Mouse (Mus musculus): ENCODE data around the gene Gjc3. TPM values are rescaled to one million over a fixed set of nuclear protein-coding genes. Genes with fewer than 3 reads are reported as not detected.

Gjc3 gene
- total RNA-seq (2021) = 10 to 100 TPM; 17.1 to 17.6 TPM
- long read RNA-seq, experiment 1, full-length matches to known transcripts = 22 of 23 reads
- long read RNA-seq, experiment 1, partial matches to known transcripts = 0 of 23 reads
- long read RNA-seq, experiment 1, other reads (novel, unspliced or antisense) = 1 of 23 reads
- long read RNA-seq, experiment 2, full-length matches to known transcripts = 11 of 15 reads
- long read RNA-seq, experiment 2, partial matches to known transcripts = 0 of 15 reads
- long read RNA-seq, experiment 2, other reads (novel, unspliced or antisense) = 4 of 15 reads

DNA sequence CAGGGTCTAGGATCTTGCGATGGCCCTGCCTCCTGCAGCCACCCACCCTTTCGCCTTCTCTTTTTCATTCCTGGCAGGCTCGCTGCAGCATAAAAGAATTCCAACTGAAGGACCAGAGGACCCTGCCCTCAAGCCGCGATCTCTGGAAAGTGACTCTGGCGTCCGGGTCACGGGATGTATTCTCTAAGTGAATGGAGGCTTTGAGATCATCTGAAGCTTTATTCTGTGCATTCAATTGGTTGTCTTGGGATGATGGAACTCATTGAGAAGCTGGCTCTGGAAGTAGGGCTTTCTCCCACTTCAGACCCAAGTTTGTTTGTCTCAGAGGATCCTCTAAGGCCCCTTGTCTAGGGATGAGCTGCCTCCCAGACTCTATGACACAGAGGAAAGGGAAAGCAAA, at the start of gene Gjc3:
TSS of gene Gjc3 (minus strand) at position 154 of the 400 bp plus-strand sequence.
- peak within 1 kb of the TSS; percentile 25 for H3K4me3 ChIP-seq
- intact Hi-C loops (cut with DNase I) = no loop called here
- no peak for TF ChIP-seq CTCF (IDR thresholded peaks at IDR 0.05)
- no peak for DNase-seq (ENCODE audit: extremely low spot score in 1 of 2, low spot score in 2 of 2)
- peak within 1 kb of the TSS; percentile 55 for H3K27ac ChIP-seq

DNA sequence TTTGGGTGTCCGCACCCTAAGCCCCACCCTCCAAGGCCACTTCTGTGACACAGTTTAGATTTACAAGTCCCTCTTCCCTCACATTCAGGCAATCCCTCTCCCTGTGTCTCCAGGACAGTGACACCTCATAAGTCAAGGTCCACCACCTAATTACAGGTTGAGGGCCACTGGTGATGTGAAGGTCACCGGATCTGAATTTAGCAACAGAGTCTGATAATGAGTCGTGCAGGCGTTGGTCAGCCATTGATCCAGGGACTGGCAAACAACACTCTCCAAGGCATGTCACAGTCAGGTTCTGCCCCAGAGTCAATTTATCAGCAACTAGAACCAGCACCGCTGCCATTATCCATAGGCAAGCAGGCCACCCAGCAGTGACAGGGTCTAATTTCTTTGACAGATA, 49.5 kb upstream of the Gjc3 start:
- intact Hi-C loops (cut with DNase I) = no loop called here
- no peak overlapping the region for H3K4me3 ChIP-seq
- DNase-seq (ENCODE audit: extremely low spot score in 1 of 2, low spot score in 2 of 2) = no peak
- TF ChIP-seq CTCF (IDR thresholded peaks at IDR 0.05) = no peak
- H3K27ac ChIP-seq = no peak overlapping the region

DNA sequence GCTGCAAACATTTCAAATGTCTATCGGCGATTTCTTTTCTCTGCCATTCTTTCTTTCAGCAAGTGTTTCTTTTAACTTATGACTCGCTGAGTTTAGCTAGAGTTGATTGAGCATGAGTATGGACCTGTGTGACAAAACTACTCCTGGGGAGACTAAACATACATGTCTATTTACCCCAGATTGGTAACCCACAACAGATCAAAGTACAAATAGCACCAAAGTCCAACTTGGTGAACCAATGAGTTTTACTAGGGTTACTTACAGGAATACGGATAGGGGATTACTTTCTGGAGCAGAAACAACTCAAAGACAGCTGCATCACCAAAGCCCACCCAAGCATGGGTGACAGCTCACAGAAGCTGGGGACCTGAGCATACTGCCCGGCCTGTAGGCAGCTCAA, 46.5 kb upstream of the Gjc3 start:
- no peak overlapping the region for H3K27ac ChIP-seq
- no peak for TF ChIP-seq CTCF (IDR thresholded peaks at IDR 0.05)

DNA sequence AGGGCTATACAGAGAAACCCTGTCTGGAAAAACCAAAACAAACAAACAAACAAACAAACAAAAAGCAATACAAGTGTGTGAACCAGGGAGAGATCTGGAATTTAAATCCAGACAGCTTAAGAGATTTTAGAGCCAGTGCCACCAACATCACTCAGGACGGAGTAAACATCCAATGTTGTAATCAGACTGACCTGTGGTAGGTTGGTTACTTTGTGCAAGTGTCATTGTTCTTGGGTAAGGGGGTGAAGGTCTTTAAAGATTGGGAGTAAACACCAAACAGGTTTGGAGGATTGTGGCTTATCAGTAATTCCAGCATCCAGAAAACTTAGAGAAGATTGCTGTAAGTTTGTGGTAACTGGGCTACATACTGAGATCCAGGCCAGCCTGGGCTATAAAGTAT, 23.5 kb upstream of the Gjc3 start:
- no peak overlapping the region for H3K4me3 ChIP-seq
- H3K27ac ChIP-seq = no peak overlapping the region
- intact Hi-C loops (cut with DNase I) = no loop called here
- DNase-seq (ENCODE audit: extremely low spot score in 1 of 2, low spot score in 2 of 2) = no peak
- no peak for TF ChIP-seq CTCF (IDR thresholded peaks at IDR 0.05)

More for the DNA sequence above, 46.5 kb upstream of the Gjc3 start:
- intact Hi-C loops (cut with DNase I) = no loop called here
- DNase-seq (ENCODE audit: extremely low spot score in 1 of 2, low spot score in 2 of 2) = no peak
- no peak overlapping the region for H3K4me3 ChIP-seq

DNA sequence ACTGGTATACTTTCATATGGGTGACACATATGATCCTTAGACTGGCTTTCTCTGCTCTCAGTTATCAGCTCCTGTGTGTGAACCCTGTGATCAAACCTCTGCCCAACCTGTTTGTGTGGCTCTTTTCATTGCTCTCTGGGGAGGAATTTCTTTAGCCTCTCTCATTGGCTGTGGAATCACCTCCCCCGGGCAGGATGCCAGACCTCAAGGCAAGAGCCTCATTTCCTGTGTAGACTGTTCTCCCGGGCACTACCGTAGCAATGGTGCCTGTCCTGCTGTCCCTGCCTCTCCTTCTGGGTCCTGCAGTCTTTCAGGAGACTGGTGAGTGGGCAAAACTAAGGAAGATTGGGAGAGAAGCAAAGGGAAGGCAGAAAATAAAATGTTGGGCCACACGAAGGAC, 18.4 kb upstream of the Gjc3 start, which contains the start of gene Azgp1:
TSS of gene Azgp1 (plus strand) at position 221 of the 400 bp plus-strand sequence.
- DNase-seq (ENCODE audit: extremely low spot score in 1 of 2, low spot score in 2 of 2) = no peak
- intact Hi-C loops (cut with DNase I) = no loop called here
- H3K4me3 ChIP-seq = no peak within 1 kb of the TSS
- H3K27ac ChIP-seq = no peak within 1 kb of the TSS
- TF ChIP-seq CTCF (IDR thresholded peaks at IDR 0.05) = no peak

DNA sequence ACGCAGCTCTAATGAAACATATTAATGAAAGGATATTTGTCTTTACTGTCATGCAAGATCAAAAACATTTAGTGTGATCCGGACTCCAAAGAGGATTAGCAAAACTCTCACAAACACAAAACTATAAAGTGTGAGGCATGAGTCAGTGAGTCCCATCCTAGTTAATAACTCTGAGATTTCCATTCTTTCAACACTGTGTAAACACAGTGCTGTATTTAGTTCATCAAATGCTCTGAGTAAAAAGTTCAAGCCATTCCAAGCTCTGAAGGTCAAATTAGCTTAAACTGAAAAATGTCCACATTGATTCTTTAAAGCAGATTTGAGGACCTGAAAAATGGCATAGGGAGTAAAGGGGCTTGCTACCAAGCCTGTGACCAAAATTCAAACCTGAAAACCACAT, 16.2 kb upstream of the Gjc3 start:
- no peak for TF ChIP-seq CTCF (IDR thresholded peaks at IDR 0.05)
- Histone ChIP-seq H3K27ac (no peak overlapping the region), H3K4me3 (no peak overlapping the region)
- intact Hi-C loops (cut with DNase I) = no loop called here
- DNase-seq (ENCODE audit: extremely low spot score in 1 of 2, low spot score in 2 of 2) = no peak

DNA sequence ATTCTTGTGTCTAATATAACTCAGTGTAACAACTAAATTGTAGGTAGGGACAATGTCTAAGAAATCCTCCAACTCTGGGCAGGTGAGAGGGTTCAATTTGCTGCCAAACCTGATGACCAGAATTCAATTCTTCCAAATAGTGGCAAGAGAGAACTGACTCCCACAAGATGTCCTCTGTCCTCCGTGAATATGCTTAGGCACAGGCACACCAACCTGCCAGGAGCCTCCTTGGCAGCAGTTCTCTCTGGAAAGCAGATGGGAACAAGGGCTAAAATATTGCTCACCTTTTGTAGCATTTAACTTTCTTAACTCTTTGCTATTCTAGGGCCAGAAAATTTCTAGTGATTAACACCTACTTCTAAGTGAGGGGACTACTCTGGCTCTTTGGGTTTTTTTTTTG, 14.4 kb upstream of the Gjc3 start:
- Histone ChIP-seq H3K4me3 (no peak overlapping the region), H3K27ac (no peak overlapping the region)
- intact Hi-C loops (cut with DNase I) = no loop called here
- TF ChIP-seq CTCF (IDR thresholded peaks at IDR 0.05) = no peak
- DNase-seq (ENCODE audit: extremely low spot score in 1 of 2, low spot score in 2 of 2) = no peak

DNA sequence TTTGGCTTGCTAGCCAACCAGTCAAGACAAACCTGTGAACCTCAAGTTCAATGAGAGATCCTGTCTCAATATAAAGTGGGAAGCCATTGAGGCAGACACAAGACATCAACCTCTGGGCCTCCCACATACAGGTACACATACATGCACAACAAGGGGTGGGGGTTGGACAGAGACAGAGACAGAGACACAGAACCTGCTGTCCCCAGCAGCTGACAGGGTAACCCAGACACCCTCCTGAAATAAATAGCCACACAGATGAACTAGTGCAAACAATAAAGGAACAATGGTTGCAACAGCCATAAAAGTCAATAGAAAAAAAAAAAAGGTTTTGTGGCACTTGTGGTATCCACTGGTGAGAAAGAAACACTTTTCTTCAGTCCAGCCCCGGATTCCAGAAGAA, 12.5 kb upstream of the Gjc3 start:
- TF ChIP-seq CTCF (IDR thresholded peaks at IDR 0.05) = no peak
- intact Hi-C loops (cut with DNase I) = no loop called here
- Histone ChIP-seq H3K4me3 (no peak overlapping the region), H3K27ac (no peak overlapping the region)
- no peak for DNase-seq (ENCODE audit: extremely low spot score in 1 of 2, low spot score in 2 of 2)

DNA sequence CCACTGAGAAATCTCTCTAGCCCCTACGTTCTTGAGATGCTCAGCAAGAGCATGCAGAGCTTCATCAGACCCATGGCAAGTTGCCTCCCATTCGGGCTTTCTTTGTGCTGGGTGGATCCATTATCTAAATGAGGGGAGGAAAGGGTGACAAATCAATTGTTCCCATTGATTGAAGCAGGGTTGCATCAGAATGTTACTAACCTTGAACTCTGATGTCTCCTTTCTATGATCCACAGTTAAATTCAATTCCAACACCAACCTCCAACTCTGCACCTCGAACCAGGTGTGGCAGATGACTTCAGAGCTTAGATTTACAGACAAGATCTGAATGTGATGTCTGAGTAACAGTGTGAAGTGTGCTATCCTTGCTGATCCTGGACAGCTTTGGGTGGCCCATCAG, 11.8 kb upstream of the Gjc3 start:
- no peak for TF ChIP-seq CTCF (IDR thresholded peaks at IDR 0.05)
- H3K27ac ChIP-seq = no peak overlapping the region
- intact Hi-C loops (cut with DNase I) = loop anchor here (1.0 to 5.0 kb wide), 3 partner anchors 72 to 182 kb away; no protein-coding TSS in a partner anchor

DNA sequence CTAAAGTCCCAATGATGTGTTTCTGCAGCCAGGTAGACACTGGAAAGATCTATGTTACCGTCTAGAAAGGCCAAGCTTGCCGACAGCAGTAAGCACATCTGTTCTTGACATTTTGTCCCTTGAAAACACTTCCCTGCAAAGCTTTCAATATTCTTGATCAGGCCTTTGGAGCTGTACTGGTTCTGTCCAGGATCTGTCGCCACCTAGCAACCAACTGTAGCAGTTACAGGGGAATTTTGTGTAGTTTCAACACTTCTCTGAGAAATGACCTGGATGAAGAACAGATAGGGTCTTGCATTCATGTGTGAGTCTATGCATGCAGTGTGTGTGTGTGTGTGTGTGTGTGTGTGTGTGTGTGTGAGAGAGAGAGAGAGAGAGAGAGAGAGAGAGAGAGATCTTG, 10.8 kb upstream of the Gjc3 start:
- no peak overlapping the region for H3K4me3 ChIP-seq
- intact Hi-C loops (cut with DNase I) = loop anchor here (1.0 to 5.0 kb wide), 3 partner anchors 71 to 181 kb away; no protein-coding TSS in a partner anchor
- TF ChIP-seq CTCF (IDR thresholded peaks at IDR 0.05) = peak; percentile 55
- H3K27ac ChIP-seq = no peak overlapping the region
- DNase-seq (ENCODE audit: extremely low spot score in 1 of 2, low spot score in 2 of 2) = no peak

More for the DNA sequence above, 11.8 kb upstream of the Gjc3 start:
- no peak overlapping the region for H3K4me3 ChIP-seq
- DNase-seq (ENCODE audit: extremely low spot score in 1 of 2, low spot score in 2 of 2) = no peak

DNA sequence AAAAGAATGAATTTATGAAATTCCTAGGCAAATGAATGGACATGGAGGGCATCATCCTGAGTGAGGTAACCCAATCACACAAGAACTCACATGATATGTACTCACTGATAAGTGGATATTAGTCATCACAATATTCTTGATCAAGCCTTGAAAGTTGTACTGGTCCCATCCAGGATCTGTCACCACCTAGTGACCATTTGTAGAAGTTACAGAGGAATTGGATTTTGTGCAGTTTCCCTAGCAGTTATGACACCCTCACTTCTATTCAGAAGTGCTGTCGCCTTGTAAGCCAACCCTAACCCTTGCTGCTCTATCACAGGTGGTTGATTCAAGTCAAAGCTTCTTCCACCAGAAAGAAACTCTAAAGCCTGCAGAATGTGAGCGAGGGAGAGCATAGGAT, 10.3 kb upstream of the Gjc3 start:
- intact Hi-C loops (cut with DNase I) = loop anchor here (5.0 kb wide), 2 partner anchors 71 to 181 kb away; no protein-coding TSS in a partner anchor
- Histone ChIP-seq H3K4me3 (no peak overlapping the region), H3K27ac (no peak overlapping the region)
- DNase-seq (ENCODE audit: extremely low spot score in 1 of 2, low spot score in 2 of 2) = no peak
- TF ChIP-seq CTCF (IDR thresholded peaks at IDR 0.05) = peak; percentile 18

DNA sequence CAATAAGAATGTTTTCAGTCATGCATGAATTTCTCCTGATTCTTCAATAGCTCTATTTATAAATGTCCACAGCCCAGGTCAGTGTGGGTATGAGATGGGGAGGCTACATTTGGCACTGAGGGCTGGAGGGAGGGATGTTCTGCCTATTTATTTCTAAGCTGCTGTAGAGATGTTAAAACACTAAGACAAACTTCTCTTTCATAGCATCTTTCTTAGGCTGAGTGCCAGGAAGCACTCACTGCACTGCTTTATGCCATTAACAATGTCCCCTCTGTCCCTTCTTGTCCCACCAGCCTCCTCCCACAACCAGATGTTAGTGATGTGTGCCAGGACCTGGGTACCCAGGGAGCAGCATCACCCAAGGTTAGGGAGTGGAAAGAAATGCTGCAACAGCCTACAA, 3.6 kb upstream of the Gjc3 start:
- Histone ChIP-seq H3K27ac (no peak overlapping the region), H3K4me3 (no peak overlapping the region)
- intact Hi-C loops (cut with DNase I) = no loop called here
- TF ChIP-seq CTCF (IDR thresholded peaks at IDR 0.05) = no peak
- peak in 1 of 2 experiments; percentile 10 for DNase-seq (ENCODE audit: extremely low spot score in 1 of 2, low spot score in 2 of 2)

DNA sequence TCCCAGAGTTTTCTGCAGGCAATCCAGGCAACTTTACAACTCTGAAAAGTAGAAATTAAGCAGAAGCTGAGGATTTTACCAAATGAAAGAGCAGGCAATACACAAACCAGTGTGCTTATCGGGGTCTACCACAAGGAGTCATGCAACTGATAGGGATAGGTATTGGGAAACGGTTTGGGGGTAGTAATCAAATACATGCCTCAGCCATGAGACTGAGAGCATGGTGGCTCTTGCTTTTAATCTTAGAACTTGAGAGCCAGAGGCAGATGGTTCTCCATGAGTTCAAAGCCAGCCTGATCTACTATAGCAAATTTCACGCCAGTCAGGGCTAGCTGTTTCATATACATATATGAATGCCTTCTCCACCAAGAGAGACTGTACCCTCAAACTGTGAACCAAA, 6.5 kb downstream of the Gjc3 start:
- H3K27ac ChIP-seq = no peak overlapping the region
- H3K4me3 ChIP-seq = no peak overlapping the region
- TF ChIP-seq CTCF (IDR thresholded peaks at IDR 0.05) = no peak
- intact Hi-C loops (cut with DNase I) = no loop called here
- DNase-seq (ENCODE audit: extremely low spot score in 1 of 2, low spot score in 2 of 2) = no peak

All from left cerebral cortex, adult 2 months (tissue).